Mouse (Mus musculus) ovary, postnatal 36 days (tissue): Measurements from ENCODE around the gene Cntn6.

ENCODE experiments used
- DNase-seq: peaks from one replicate; pipeline ENCODE4 v3.0.0; 2022; ENCODE audit warnings: low spot score, mixed read lengths

The Cntn6 gene

DNA sequence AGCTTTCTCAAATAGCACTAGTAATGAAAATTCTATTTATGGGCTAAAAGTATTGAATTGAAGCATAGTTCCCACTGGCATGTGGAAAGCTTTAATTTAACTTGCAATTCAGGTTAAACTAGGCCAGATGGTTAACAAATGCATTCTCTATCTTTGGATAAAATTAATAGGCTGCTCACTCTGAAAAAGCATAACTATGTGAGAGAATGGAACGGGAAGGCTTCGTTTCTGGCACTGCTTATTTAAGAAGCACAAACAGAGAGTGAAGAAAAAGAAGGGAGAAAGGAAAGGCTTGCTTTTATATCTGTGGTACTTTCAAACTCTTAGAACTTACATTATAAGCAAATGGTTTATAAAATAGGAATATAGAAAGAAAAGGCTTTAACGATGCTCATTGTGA, 268.6 kb downstream of the Cntn6 start:
- no peak for DNase-seq

DNA sequence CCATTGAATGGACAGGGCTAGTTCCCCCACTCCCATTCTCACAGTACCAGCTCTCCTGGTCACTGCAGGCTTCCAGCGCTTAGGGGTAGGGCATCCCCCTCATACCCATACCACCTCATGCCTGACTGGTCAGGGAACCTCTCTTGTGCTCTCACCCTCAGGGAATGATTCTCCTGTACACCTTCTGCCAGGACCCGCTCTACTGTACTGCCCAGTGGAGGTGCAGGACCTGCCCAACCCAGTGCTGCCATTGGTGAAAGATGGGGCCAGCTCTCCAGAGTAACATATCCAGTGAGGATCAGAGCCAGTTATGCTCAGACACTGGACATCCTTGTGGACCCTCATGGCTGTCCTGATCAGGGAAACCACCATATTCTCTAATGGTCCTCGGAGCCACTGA, 291.3 kb downstream of the Cntn6 start:
- DNase-seq = no peak

DNA sequence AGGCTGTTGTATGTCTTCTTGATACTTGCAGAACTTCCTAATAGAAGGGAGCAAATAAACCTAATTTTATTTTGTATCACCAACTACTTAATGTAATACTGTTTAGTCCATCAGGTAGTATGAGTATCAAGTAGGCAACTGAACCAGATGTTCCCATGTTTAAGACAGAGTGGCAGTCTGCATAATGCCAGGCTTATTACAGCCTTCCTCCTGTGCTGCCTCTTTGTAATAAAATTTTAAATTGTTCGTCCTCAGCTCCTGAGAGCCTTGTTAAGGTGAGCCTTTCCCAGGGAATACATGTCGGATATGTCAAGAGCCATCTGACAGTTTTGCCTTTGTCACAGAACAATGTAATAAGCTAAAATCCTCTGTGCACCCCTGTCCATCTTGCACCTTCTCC, 294.9 kb downstream of the Cntn6 start:
- no peak for DNase-seq

DNA sequence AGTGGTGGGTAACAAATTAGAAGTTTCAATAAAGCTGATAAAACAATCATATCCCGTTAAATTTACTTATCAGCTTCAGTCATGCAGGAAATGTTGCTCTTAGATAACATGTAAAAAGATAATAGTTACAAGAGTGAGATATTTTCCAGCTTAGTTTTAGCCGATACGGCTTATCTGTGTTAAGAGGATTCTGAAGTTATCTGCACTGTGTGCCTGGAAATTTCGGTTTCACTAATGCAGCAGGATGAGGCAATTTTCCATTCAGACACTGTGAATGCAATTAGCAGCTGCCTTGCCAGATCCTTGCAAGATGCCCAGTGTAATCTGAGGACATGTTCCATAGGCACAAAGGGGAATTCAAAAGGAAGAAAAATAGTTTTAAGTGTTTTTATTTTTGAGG, 315.9 kb downstream of the Cntn6 start:
- no peak for DNase-seq

DNA sequence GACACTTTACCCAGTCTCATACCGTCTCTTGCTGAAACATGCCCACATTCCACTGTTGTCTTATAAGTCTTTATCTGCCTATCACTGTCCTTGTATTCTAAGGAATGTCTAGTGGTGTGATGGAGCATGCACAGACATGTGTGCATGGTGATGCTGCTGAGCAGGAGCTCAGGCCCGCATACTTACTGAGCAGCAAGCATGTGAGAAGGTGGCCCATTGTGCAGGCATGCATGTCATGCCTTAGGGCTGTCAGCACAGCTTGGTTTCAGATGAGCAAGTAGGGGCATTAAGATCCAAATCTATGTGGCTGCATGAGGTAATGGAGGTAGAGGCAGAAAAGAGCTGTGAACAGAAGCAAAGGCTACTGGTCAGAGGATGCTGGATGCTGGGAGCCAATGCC, 323.0 kb downstream of the Cntn6 start:
- no peak for DNase-seq

DNA sequence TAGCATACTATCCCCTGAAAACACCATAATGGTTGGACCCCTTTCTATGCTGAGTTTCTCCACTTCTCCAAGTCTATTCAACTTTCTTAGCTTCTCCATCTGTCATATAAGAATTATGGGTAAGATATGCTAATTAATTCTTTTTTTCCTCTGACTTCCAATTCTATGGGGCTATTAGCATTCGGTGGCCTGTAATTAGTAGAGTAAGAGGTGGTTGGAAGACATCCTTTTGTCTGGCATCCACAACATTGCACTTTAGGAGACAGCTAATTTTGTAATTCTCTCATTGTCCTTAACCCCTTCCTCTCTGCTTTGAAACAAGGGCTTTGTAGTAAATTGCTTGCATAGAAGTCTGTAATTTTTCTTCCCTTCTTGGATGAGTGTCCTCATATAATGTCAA, 387.1 kb downstream of the Cntn6 start:
- no peak for DNase-seq

DNA sequence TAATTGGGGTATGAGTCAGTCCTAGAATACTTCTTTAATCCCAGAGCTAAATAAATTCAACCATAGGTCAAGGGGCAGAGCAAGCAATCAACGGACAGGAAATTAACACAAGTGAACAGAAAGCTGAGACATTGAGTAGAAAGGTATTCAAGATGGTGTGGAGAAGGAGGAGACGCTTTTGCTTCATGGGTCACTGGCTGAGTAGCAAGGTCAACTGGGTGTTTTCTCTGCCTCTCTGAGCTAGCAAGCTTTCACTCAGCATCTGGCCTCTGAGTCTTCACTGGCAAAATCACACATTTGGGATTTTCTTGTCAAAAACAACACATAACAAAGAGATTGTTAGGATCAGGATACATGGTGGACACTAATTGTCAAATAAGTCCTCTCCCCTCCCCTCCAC, 391.4 kb downstream of the Cntn6 start:
- no peak for DNase-seq

DNA sequence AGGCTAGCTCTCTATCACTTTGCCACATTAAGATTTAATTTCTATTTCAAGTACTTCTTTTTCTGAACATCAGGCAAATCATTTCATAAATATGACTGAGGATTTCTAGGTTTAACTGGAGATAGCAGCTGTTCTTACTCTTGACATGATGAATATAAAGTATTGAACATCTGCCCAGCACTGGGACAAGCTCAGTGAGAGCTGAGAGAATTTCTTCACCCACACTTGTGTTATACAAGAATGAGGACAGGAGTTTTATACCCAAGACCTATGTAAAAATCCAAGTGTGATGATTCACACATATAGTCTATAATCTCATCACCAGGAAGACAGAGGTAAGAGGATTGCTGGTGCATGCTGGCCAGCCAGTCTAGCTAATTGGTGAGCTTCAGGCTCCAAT, 393.2 kb downstream of the Cntn6 start:
- no peak for DNase-seq

DNA sequence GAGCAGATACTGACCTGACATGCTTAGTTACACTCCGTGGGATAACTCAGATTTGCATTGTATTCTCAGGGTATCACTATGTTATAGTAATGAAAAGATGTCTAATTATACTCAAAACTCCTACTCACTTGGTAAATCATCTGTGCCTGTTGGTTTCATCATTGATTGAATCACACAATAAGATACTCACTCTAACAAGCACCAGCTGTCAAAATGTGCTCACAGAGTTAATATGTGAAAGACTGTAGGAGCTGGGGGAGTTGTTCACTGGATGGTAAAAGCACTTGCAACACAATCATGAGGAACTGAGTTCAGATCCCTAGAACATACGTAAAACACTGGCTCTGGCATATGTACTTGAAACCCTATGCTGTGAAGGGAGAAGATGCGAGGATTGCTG, 398.5 kb downstream of the Cntn6 start:
- DNase-seq = no peak
